Mouse (Mus musculus): Measurements from ENCODE around the gene Cxcl3. TPM values are rescaled to one million over a fixed set of nuclear protein-coding genes. Genes with fewer than 3 reads are reported as not detected.

Gene Cxcl3
- total RNA-seq (2021): not detected
- long read RNA-seq, experiment 1: 0 reads
- long read RNA-seq, experiment 2: 0 reads

DNA sequence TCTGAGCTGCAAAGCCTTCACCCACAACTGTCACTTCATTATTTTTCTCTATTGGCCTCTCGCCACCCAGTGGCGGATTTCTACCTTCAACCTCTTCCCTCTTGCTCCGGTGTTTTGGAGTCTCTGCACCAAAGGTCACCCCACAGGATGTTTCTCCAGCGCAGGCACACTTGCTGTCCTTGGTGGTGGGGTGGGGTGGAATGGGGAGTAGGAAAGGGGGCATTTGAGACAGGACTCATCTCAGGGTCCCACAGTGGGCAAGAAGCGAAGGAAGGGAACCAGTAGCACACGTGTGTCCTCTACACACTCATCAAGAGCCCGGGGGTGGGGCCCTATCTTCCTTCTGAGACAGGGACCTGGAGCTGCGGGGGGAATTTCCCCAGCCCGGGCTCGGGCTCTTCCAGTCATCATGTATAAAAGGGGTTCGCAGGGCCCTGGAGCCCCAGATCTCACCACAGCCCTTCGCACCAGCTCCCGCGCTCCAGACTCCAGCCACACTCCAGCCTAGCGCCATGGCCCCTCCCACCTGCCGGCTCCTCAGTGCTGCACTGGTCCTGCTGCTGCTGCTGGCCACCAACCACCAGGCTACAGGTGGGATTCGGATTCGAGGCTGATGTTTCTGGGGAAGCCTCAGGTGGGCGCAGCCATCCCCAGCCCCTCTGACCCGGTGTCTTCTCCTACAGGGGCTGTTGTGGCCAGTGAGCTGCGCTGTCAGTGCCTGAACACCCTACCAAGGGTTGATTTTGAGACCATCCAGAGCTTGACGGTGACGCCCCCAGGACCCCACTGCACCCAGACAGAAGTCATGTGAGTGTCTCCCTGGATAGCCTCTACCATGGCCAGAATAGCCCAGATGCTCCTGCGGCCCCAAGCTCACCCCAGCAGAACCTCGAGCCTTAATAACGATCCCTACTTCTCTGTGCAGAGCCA is at the start of gene Cxcl3:
Gene Cxcl3 (plus strand): TSS at position 445 of the 930 bp plus-strand sequence.
- DNase-seq: peak in 1 of 2 experiments; percentile 25

DNA sequence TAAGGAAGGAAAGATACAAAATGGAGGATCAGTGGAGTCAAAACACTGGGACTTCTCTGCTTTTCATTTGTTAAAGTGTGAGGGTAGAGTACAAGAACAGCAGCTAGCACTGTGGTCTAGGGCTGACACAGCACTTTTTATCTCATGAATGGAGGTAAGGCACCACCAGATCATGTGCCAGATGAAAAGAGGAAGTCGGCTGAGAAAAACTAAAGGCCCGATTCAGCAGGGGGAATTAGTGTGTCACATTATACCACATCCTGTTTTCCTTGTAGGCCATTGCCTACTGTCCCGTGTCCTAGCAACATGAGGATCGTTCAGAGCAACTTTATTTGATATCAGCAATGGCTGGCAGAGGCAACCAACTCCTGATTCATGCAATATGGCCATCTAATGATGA is 43.9 kb upstream of the Cxcl3 start:
- DNase-seq: peak in 1 of 2 experiments; percentile 64

DNA sequence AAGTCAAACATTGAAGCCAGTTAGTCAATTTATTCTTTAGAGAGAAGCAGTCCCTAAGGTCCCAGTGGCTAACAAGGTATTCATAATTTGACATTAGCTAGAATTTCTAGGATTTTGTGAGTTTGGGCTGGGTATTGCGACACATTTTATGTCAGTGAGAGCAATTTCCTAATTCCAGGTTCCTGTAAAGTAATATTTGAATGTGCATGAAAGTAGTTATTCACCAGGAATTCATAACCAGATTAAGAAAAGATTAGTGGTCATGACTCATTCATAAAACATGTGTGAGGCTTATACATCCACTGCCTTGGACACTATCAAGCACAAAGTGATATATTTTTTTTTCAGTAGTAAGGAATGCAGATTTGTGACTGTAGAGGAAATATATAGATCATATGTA is 32.0 kb upstream of the Cxcl3 start:
- no peak for DNase-seq

DNA sequence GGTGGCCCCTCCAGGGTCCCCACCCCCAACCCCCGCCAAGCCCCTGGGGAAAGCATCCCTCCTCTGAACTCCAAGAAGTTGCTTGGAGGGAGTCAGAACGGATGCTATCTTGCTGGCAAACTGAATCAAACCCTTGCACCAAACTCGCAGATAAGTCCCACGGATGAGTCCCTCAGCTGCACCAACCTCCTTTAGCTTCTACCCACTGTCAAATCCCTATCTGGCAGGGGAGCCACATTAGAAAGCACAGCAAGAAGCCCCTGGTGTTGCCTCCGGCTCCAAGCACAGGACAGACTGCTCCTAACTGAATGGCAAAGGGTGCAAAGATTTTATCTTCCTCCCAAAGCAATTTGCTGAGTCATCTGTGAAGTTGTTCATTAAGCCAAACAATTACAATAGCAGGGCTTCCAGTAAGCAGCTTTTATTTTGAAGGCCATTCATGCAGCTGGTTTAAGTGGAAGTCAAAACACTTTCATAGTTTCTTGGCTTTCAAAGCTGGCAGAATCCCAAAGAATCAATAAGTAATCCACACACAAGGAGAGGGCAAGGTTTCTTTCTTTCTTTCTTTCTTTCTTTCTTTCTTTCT is 27.8 kb upstream of the Cxcl3 start:
- DNase-seq: peak; percentile 42 to 52

DNA sequence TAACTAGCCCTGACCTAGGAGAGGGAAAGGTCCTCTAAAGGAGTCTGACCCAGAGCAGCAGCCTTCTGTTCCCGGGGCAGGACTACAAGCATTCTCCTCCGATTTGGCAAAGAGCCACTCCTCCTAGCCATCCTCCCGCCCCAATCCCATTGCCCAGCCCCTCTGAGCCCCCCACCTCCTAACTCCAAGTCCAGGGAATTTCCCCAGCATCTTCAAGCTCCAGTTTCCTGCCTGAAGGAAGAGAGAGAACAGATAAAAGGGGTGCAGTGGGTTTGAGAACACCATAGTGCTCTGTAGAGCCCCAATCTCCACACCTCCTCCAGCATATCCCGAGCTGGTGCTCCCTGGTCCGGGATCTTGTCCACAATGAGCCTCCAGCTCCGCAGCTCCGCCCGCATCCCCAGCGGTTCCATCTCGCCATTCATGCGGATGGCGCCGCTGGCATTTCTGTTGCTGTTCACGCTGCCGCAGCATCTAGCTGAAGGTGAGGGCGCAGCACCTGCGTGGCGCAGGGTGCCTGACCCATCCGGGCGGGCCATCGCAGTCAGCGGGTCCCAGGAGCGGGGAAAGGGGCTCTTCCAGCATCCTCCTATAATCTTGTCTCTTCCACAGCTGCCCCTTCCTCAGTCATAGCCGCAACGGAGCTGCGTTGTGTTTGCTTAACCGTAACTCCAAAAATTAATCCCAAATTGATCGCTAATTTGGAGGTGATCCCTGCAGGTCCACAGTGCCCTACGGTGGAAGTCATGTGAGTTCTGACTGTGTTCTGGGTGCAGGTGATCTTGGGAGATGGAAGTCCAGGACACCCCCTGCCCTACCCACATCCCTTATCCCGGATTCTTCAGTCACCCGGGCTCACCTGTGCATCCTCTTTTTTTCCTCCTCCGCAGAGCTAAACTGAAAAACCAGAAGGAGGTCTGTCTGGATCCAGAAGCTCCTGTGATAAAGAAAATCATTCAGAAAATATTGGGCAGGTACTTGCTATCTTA is 26.5 kb upstream of the Cxcl3 start, which contains the start of gene Cxcl5:
Gene Cxcl5 (plus strand): TSS at position 284 of the 989 bp plus-strand sequence.
- peak in 1 of 2 experiments; percentile 30 for DNase-seq

DNA sequence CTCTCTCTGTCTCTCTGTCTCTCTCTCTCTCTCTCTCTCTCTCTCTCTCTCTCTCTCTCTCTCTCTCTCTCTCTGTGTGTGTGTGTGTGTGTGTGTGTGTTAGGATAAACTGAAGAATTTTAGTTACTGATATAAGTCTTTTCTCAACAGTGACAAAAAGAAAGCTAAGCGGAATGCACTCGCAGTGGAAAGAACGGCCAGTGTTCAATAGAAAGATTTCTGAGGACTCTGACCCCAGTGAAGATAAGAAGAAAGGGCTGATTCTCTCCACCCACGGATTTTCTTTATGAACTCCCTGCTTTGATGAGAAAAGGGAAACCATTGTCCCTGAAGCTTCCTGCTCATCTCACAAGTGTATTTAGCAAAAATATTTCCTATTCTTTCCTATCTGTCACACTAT is 25.6 kb upstream of the Cxcl3 start:
- DNase-seq: no peak

DNA sequence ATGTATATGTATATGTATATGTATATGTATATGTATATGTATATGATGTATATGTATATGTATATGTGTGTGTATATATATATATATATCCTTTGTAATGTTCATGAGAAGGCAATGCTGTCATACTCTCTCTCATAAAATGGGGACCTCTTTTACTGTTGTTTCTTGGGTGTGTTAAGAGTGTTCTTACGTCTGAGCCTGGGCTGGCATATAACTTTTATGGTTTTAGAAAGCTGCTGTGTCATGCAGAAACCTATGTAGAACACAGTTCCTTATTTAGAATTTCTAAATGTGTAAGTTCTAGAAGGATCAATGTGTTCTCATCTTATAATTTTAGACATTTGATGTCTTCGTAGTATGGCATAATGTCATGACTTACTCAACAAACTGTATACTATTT is 25.1 kb upstream of the Cxcl3 start:
- no peak for DNase-seq

DNA sequence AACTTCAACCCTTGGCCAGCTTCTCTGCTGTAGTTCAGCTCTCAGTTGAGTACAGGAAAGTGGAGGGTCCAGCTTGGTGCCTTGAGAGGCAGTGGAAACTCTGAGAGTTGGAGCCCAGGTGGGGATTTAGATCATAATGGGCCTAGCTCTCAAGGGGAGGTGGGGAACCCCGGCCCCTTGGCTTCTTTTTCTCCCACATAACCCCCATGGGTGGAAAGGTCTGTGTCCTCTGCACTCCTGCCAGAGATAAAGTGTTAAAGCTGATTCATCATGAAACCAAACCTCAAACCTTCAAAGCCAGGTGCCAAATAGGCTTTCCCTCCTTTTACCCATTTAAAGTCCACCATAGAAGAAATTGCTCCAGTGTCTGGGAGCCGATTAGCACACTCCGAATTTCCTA is 24.1 kb upstream of the Cxcl3 start:
- DNase-seq: no peak

DNA sequence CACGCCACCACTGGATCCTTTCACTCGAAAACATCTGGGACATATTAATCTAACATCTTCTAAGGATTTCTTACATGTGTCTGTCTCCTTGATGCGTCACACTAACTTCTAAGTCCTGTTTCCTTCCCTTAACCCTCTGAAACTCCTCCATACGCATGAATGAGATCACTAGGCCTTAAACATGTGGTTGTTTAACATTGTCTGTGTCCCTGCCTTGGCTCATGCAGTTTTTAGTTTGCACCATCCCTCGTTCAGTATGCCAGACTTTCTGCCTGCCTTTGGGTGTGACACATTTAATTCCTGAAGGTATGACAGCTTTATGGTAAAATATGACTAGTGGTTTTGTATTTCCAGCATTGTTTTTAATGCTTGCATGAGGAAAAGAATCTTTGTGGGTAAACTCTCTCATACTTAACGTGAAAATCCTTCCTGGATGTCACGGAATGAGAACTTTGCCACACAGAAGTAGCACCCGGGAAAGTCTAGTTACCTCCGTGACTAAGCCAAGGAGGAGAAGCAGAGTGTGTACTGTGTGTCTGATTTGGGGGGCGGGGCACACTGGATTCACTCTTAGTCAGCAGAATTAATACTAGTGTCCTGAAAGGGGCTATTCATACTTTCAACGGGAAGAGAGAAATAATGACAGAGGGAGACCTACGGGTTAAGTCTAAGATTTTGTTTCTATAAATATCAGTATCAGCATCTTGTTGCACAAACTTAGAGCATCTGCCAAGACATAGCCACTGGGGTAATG is 21.8 kb upstream of the Cxcl3 start:
- no peak for DNase-seq

DNA sequence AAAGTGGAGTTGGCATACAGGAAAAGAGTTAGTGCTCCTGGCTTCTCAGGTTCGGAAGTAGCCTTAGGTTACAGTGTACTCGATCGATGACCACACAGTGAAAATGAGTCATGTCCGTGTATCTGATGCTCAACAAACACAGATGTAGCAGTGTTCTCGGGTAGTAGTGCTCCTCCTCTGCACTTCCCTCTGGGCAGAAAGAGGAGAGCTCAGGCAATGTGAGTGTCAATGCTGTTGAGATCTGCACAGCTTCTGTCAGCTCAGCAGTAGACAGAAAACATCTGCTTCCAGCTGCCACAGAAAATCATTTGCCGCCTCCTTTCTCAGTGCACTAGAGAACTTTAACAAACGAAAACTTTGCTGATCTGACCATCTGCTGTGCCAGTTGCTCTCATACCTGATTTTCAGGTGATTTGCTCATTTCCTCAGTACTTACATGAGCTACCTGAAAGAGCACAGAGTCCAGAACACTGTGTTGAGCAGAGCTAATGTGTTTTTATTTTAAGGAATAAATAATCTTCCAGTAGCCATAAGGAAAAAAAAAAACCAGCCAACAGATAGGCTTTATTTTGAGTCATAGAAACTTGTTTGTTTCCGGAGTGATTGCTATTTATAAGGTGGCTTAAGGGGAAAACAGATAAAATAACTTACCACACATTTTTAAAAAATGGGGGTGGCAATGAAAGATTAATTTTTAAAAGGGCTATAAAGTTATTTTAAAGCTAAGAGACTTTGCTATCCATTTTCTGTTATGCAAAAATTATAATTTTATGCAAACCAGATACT is 19.9 kb upstream of the Cxcl3 start:
- DNase-seq: no peak

DNA sequence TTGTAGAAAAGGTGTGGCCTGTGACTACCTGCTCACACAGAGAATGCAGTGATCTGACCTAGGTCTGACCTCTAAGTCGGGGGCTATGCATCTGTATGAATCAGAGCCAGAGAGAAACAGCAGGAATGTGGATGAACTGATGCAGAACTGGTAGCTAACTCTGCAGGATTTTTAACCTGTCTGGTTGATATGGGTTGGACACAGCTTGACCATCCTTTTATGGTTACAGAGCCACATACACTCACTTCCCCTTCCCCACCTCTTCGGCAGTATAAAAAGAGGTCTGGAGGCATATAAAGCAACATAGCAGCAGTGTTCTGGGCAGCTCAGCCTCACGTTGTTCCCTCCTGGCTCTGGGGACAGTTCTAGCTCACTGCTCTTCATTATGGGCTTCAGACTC is 17.7 kb upstream of the Cxcl3 start, which contains the start of gene Ppbp:
Gene Ppbp (plus strand): TSS at position 301 of the 400 bp plus-strand sequence.
- DNase-seq: no peak

DNA sequence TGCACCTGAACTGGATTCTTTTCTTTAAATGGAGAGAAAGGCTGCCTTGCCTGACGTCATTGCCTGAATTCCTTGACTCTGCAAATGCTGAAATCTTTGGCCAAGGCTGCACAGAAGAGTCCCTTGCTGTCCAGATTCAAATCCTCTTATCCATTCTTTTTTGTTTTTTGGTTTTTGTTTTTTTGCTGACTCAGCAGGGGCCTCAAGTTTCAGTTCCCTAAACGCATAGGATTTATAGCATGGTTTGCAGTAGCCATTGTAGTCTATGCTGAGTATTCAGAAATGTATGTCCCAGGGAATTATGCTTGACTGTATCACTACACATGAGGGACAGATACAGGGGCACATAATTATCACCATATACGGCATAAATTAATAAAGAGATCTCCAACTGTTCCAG is 14.5 kb upstream of the Cxcl3 start:
- DNase-seq: peak; percentile 21 to 47

DNA sequence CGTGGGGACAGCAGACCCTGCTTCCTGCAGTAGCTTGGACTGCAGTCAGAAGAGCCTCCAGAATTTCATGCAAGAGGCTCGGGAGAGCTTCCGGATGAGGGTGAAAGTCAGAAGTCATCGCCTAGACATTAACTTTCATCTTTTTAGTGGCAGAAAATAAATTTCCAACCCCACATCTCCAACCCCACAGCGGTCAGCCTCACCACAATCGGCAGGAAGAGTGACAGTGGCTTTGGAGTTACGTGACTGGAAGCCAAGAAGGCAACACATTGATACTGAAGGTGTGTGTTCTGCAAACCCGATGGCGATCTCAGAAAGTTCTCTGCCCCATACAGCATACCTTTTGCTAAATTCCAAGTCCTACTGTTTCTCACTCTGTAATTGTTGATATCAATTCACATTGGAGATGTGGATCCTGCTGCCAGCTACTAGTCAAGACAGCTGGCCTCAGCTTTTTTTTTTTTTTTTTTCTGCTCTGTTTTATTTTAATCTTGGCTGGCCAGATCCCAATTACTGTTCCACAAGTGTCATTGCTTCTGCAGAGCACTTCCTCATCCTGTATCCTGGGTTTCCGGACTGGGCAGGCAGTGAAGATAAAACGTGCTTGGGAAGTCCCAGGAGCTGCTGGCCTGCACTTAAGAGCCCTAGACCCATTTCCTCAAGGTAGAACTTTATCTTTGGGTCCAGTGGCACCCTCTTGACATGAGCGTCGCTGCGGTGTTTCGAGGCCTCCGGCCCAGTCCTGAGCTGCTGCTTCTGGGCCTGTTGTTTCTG is 13.8 kb upstream of the Cxcl3 start, which contains the start of gene Pf4:
Gene Pf4 (plus strand): TSS at position 556 of the 774 bp plus-strand sequence.
- peak; percentile 66 to 87 for DNase-seq

DNA sequence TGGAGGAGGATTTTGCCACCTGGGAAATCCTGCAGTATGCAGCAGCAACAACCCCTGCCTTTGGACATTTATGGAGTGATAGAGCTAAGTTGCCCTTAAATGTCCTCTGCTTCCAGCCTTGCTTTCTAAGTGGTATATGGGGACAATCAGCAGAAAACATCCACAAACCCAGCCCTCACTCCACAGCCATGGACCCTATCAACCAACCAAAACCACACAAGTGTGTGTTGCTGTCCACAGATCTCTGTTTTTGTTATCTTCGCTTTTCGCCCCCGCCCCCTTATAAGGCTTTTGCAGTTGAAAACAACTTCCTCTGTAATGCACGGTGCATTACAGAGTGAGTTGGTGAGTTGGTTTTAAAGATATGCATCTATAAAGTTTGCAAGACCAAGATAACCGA is 10.3 kb upstream of the Cxcl3 start:
- no peak for DNase-seq

DNA sequence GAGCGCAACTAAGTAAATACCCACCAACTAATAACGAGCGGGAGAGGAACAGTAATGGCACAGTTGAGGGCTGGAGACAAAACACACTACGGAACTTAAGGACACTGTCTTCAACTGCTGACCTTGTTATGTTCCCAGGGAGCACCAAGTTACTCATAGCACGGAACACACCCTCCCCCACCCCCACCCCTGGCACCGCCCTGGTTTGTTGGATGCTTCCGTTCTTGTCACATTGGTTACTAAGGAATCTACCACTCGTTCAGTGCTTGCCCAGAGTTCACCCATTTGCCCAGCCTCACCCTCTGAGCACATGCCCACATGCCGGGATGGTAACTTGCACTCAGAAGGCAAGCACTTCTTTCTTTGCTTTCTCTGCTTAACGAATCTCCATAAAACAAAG is 8.3 kb upstream of the Cxcl3 start:
- DNase-seq: no peak

DNA sequence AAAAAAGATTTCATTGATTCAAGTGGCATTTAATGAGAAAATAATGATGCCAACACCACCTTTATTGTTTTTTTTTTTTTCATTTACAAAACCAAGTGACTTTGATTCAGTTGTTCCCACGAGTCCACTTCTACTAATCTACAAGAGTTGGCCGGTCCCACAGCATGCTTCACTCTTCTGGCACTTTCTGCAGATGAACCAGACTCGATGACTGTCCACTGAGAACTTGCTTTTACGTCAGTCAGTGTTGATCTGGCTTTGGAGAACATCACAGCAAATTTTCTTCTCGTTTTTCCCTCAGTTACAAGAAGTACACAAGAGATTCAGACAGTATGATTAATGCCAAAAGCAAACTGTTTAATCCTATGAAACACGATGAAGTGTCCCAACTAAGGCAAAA is 7.0 kb upstream of the Cxcl3 start:
- peak; percentile 30 to 49 for DNase-seq

DNA sequence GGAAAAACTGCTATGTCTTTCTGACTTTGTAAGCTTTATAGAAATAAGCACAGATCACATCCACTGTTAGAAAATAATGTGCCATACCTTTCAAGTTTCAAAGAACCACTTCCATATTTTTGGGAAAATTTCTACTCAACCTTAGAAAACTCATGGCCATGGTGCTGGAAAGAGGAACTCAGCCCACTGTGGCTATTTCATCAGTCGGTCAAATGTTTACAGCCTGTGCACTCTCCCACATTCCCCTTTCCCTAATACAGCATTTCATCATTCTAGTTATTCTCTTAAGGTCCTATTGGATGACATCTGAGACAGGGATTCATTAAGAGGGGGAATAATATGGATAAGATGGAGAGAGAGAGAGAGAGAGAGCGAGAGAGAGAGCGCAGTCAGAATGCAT is 2.2 kb upstream of the Cxcl3 start:
- no peak for DNase-seq

DNA sequence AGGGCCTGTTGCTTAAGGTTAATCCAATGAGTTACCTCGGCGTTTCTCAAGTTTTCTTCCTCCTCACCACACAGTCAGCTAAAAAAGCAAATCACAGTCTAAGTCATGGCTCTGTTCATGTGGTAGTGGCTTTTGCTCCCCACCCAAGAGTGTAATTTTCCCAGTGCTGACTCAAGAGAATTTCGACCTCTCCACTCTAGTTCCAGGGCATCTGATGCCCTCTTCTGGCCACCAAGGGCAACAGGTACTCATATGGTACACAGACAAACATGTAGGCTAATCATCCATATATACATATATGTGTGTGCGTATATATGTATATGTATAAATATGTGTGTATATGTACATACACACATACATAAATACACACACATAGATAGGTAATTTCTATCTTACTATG is 2.2 kb downstream of the Cxcl3 start:
- no peak for DNase-seq

DNA sequence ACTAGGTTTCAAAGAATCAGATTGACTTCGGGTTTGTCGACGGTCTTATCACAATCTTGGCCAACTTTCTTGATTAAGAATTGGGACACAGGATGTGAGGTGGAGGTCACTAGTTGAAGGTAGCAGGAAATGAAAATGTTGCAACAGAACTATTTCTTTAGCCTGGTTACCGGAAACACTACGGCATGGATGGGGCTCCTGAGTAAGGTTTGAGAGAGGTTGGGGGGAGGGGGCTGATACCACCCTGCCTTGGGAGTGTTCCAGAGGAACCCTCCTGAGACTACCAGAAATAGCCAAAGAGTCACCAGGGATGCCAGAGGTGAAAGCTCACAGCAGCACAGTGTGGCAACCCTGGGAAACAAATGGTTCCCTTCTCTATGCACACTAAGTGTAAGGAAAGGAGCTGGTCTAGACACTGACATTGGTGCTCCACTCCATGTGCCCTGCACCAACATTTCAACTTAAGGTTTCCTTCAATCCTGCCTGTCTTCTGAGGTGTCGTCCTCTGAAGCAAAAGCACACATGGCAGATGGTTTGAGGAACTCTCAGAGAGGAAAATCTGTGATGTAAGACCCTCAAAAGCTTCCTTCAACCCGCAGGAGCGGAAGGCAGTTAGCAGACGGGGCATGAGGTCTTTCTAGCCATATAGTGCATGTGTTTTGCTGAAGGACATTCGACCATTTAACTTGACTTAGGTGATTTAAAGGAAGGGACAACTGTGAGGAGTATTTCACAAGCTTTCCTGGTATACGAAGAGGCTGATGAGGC is 3.6 kb downstream of the Cxcl3 start:
- no peak for DNase-seq
